Mouse (Mus musculus) limb, embryonic 14.5 days (tissue): ENCODE results near the gene Adcy10. TPM values are rescaled to one million over a fixed set of nuclear protein-coding genes. Genes with fewer than 3 reads are reported as not detected.

Experiments
- ATAC-seq: fragments of 200-750 bp; cut with Nextera tagmentation; 2 replicates; pipeline ENCODE4 v1.8.0; 2017; ENCODE audit warnings: low read depth, moderate number of reproducible peaks, moderate TSS enrichment; ENCODE audit not compliant: low FRiP score
- DNase-seq: peaks from one replicate; pipeline ENCODE4 v3.0.0-alpha.2; 2015; ENCODE audit warnings: low spot score
- H3K27ac ChIP-seq: fragments of 300-500 bp; sonication (generic); replicated peaks from 2 replicates; pipeline ENCODE4 v1.5.1; 2014; ENCODE audit warnings: low read depth, mild to moderate bottlenecking, low read length, moderate library complexity, mixed read lengths
- H3K27me3 ChIP-seq: fragments of 300-500 bp; sonication (generic); 2 replicates; pipeline ENCODE4 v1.6.1; 2014; ENCODE audit warnings: low read length, mixed read lengths; ENCODE audit not compliant: control insufficient read depth, insufficient read depth
- H3K36me3 ChIP-seq: fragments of 300-500 bp; sonication (generic); 2 replicates; pipeline ENCODE4 v1.6.1; 2014; ENCODE audit warnings: mild to moderate bottlenecking, low read length, moderate library complexity, mixed read lengths; ENCODE audit not compliant: control insufficient read depth, insufficient read depth
- H3K4me1 ChIP-seq: fragments of 300-500 bp; sonication (generic); 2 replicates; pipeline ENCODE4 v1.6.1; 2014; ENCODE audit warnings: antibody characterized with exemption, low read length, mixed read lengths; ENCODE audit not compliant: control insufficient read depth, insufficient read depth
- H3K4me2 ChIP-seq: fragments of 300-500 bp; sonication (generic); replicated peaks from 2 replicates; pipeline ENCODE4 v1.6.1; 2014; ENCODE audit warnings: low read depth, mild to moderate bottlenecking, low read length, moderate library complexity; ENCODE audit not compliant: severe bottlenecking
- H3K4me3 ChIP-seq: fragments of 300-500 bp; sonication (generic); replicated peaks from 2 replicates; pipeline ENCODE4 v1.5.1; 2014; ENCODE audit warnings: low read length
- H3K9ac ChIP-seq: fragments of 300-500 bp; sonication (generic); 2 replicates; pipeline ENCODE4 v1.6.1; 2014; ENCODE audit warnings: mild to moderate bottlenecking, low read depth, low read length, moderate library complexity; ENCODE audit not compliant: severe bottlenecking
- H3K9me3 ChIP-seq: fragments of 300-500 bp; sonication (generic); 2 replicates; pipeline ENCODE4 v1.6.1; 2016; ENCODE audit warnings: low read length; ENCODE audit not compliant: control insufficient read depth
- POLR2A ChIP-seq: fragments of 200-500 bp; IDR thresholded peaks from 2 replicates; pipeline ENCODE4 v1.8.0; 2012; ENCODE audit warnings: inconsistent platforms, mild to moderate bottlenecking, moderate library complexity, borderline replicate concordance; ENCODE audit not compliant: insufficient read depth, insufficient read length; ENCODE audit errors: extremely low read depth
- WGBS: fragments of 180-500 bp; shearing (Covaris S2); extraction: QIAGEN DNeasy Blood & Tissue Kit; methylation state at CpG from one replicate; pipeline ENCODE4 v1.1.7; 2014; 5-methylcytosine and 5-hydroxymethylcytosine counted together
- polyA plus RNA-seq, 2 experiments: library from polyadenylated mRNA; depleted of rRNA in 1 of 2; stranded (reverse) in 1 of 2; unstranded in 1 of 2; fragments of >200 nt; fragmentation: Nextera tagmentation in 1 of 2; extraction: Ambion mirVana in 1 of 2; gene quantifications; 2 replicates each; pipeline versions ENCODE4 v1.2.1 to v1.2.3; 2012 to 2014

Gene Adcy10
- polyA plus RNA-seq, 2 experiments, result 0.08 TPM; not detected in 1

- H3K36me3 ChIP-seq, result no peaks in the 10 kb centered on the region
- no peaks in the 10 kb centered on the region for H3K27me3 ChIP-seq
- no peak for TF ChIP-seq POLR2A
- no peak overlapping the region for H3K4me2 ChIP-seq
- ATAC-seq, result no peak
- H3K4me3 ChIP-seq, result no peak overlapping the region
- DNase-seq, result no peak
- 71% methylated on average over 1 of the region's 1 CpGs for WGBS
- no peaks in the 10 kb centered on the region for H3K9me3 ChIP-seq
- peaks cover 9% of the 10 kb centered on the region; the same call in 1 of the 2 replicates for H3K4me1 ChIP-seq
- no peak overlapping the region for H3K27ac ChIP-seq
- H3K9ac ChIP-seq, result no peak overlapping the region
Measured at GRCm38 (mm10) chr1:165462861-165463260, 22.1 kb upstream of the Adcy10 start.

- peaks cover 5% of the 10 kb centered on the region; the same call in 1 of the 2 replicates for H3K4me1 ChIP-seq
- H3K27ac ChIP-seq, result no peak overlapping the region
- H3K36me3 ChIP-seq, result no peaks in the 10 kb centered on the region
- no peaks in the 10 kb centered on the region for H3K9me3 ChIP-seq
- no peak overlapping the region for H3K9ac ChIP-seq
- no peak overlapping the region for H3K4me3 ChIP-seq
- no peaks in the 10 kb centered on the region for H3K27me3 ChIP-seq
- DNase-seq (no peak), ATAC-seq (no peak)
- TF ChIP-seq POLR2A, result no peak
- WGBS, result 85% methylated on average over 3 of the region's 3 CpGs
- H3K4me2 ChIP-seq, result no peak overlapping the region
Measured at GRCm38 (mm10) chr1:165464574-165464973, 20.4 kb upstream of the Adcy10 start.

- TF ChIP-seq POLR2A, result no peak
- Histone ChIP-seq H3K4me1 (no peaks in the 10 kb centered on the region), H3K4me3 (no peak overlapping the region), H3K9me3 (no peaks in the 10 kb centered on the region), H3K36me3 (no peaks in the 10 kb centered on the region), H3K9ac (no peak overlapping the region), H3K27ac (no peak overlapping the region), H3K27me3 (no peaks in the 10 kb centered on the region), H3K4me2 (no peak overlapping the region)
- ATAC-seq, result no peak
- no peak for DNase-seq
Measured at GRCm38 (mm10) chr1:165468971-165469370, 16.0 kb upstream of the Adcy10 start.

GRCm38 (mm10) chr1:165469717-165470116 lies 15.3 kb upstream of the Adcy10 start:
- no peak for TF ChIP-seq POLR2A
- H3K27ac ChIP-seq, result no peak overlapping the region
- H3K4me1 ChIP-seq, result no peaks in the 10 kb centered on the region
- no peaks in the 10 kb centered on the region for H3K27me3 ChIP-seq
- H3K9ac ChIP-seq, result no peak overlapping the region
- DNase-seq, result no peak
- no peak for ATAC-seq
- H3K9me3 ChIP-seq, result no peaks in the 10 kb centered on the region
- no peaks in the 10 kb centered on the region for H3K36me3 ChIP-seq
- no peak overlapping the region for H3K4me2 ChIP-seq
- no peak overlapping the region for H3K4me3 ChIP-seq

GRCm38 (mm10) chr1:165471490-165471889 lies 13.5 kb upstream of the Adcy10 start:
- ATAC-seq (no peak), DNase-seq (no peak)
- Histone ChIP-seq H3K4me1 (no peaks in the 10 kb centered on the region), H3K27ac (no peak overlapping the region), H3K4me2 (no peak overlapping the region), H3K9ac (no peak overlapping the region), H3K4me3 (no peak overlapping the region), H3K27me3 (no peaks in the 10 kb centered on the region), H3K36me3 (0 out of 2 replicates have a peak, but pooled peaks cover 2% of the 10 kb centered on the region), H3K9me3 (no peaks in the 10 kb centered on the region)
- no peak for TF ChIP-seq POLR2A
- 91% methylated on average over 1 of the region's 1 CpGs for WGBS

GRCm38 (mm10) chr1:165486108-165486507 lies 1.1 kb downstream of the Adcy10 start:
- H3K4me2 ChIP-seq, result no peak overlapping the region
- 85% methylated on average over 2 of the region's 2 CpGs for WGBS
- H3K4me1 ChIP-seq, result no peaks in the 10 kb centered on the region
- TF ChIP-seq POLR2A, result no peak
- H3K27ac ChIP-seq, result no peak overlapping the region
- no peak for DNase-seq
- H3K36me3 ChIP-seq, result peaks cover 15% of the 10 kb centered on the region
- H3K9ac ChIP-seq, result no peak overlapping the region
- H3K27me3 ChIP-seq, result no peaks in the 10 kb centered on the region
- no peak overlapping the region for H3K4me3 ChIP-seq
- H3K9me3 ChIP-seq, result no peaks in the 10 kb centered on the region
- no peak for ATAC-seq
